Mouse (Mus musculus) small intestine, adult 2 months (tissue): ENCODE measurements around the gene Mrpl46.

Experiments
- CTCF ChIP-seq: fragments of 200-500 bp; IDR thresholded peaks from 2 replicates; pipeline ENCODE4 v1.5.1; 2012; ENCODE audit warnings: low read depth, mild to moderate bottlenecking, control low read depth, inconsistent platforms, low read length, moderate library complexity, mixed read lengths; ENCODE audit not compliant: insufficient replicate concordance, insufficient read length; ENCODE audit errors: extremely low read depth
- POLR2A ChIP-seq: fragments of 200-500 bp; IDR thresholded peaks from 2 replicates; pipeline ENCODE4 v1.6.1; 2012; ENCODE audit warnings: low read depth, mild to moderate bottlenecking, control low read depth, inconsistent platforms, low read length, moderate library complexity

- TF ChIP-seq CTCF (no peak), POLR2A (no peak)
Measured at GRCm38 (mm10) chr7:78767929-78768531, 15.3 kb downstream of the Mrpl46 start.
